Mouse (Mus musculus): ENCODE measurements around the gene Casc3.
"Not testable (repeated sequence)": the region's sequence is repeated elsewhere in the genome, so short reads cannot be mapped to it uniquely, and the experiment has no call there.

Casc3 gene

DNA sequence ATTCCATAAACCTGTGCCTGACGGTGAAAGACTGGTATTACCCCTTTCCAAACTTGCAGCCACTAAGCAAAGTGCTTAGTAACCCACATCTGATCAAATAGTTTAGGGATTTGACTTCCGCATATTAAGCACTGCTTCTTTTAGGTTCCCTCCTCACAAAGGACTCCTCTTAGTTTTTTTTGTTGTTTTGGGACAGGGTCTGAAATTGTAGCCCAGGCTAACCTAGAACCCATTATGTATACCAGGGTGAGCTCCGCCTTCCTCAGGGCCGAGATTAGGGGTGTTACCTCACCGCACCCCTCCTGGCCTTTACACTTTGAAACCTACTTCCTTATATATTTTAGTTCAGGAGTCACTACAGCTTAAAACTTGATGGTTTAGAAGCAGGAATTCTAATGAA, 14.9 kb upstream of the Casc3 start:
- no peak for DNase-seq (ENCODE audit: low spot score)

DNA sequence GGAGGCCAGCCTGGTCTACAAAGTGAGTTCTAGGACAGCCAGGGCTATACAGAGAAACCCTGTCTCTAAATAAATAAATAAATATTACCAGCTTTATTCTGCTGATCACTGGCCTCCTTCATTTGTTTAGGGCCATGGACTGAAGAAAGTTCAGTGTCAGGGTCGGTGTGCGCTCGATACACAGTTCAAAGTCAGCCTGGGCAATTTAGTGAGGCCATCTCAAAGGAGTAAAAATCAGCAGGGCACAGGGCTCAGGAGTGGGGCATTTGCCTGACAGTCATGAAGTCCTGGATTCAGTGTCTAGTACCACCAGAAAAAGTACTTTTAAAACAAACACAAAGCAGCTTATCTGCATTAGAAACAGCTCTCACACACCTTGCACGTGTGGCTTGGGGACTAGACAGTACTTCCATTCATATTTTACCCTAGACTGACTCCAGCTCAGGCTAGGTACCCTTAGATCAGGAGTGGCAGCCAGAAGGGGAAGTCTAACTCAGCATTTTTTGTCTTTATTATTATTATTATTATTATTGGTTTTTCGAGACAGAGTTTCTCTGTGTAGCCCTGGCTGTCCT, 14.0 kb upstream of the Casc3 start:
- no peak for DNase-seq (ENCODE audit: low spot score)

DNA sequence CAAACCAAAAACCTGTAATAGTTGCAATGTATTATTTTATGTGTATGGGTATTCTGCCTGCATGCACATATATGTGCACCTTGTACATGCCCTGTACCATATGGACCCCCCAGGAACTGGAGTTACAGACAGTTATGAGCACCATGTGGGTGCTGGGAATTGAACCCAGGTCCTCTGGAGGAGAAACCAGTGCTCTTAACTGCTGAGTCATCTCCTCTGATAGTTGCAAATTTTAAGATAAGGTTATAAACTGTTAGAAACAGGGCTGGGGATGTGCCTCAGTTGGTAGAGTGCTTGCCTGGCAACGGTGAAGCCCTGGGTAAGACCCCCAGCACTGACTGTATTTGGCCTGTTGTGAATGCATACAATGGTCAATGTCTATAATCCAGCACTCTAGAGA, 13.3 kb upstream of the Casc3 start:
- DNase-seq (ENCODE audit: low spot score) = no peak

DNA sequence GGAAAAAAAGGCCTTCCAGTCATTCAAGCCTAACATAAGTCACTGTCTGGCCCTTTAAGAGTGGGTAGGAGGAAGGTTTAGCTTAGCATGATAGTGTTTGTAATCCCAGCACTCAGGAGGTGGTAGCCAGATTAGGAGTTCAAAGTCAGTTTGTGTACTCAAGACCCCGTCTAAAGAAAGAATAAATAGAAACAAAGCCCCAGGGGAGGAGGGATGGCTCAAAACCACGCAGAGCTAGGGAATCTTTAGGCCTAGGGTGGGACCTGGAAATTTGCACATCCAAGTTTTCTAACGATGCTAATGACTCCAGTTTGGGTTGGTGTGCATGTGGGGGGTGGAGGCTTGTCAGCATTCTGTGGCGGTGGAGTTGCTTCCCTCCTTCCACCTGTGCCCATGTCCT, 12.6 kb upstream of the Casc3 start:
- no peak for DNase-seq (ENCODE audit: low spot score)

DNA sequence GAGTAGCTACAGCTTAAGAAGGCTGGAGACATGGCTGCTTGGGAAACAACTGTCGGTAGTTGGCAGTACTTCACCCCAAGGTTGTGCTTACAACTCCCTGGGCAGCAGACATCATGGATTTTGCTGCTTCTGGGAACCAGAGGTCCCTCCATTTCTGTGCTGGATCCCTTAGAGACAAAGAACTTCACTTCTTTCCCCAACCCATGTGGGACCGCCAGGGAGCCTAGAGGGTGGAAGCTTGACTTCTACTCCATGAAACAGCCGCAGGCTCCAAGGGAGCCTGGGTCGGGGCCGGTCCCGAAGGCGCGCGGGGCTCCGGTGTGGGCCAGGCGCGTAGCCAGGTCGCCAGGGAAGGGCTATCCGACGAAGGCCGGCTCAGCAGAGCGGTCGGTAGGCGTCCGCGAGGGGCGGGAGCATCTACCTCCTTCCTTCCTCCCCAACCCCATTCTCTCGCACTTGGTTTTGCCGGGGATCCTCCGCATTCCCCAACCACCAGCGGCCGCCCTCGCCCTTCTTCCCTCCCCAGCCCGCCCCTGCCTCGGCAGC, 10.2 kb upstream of the Casc3 start:
- DNase-seq (ENCODE audit: low spot score) = peak; percentile 70

DNA sequence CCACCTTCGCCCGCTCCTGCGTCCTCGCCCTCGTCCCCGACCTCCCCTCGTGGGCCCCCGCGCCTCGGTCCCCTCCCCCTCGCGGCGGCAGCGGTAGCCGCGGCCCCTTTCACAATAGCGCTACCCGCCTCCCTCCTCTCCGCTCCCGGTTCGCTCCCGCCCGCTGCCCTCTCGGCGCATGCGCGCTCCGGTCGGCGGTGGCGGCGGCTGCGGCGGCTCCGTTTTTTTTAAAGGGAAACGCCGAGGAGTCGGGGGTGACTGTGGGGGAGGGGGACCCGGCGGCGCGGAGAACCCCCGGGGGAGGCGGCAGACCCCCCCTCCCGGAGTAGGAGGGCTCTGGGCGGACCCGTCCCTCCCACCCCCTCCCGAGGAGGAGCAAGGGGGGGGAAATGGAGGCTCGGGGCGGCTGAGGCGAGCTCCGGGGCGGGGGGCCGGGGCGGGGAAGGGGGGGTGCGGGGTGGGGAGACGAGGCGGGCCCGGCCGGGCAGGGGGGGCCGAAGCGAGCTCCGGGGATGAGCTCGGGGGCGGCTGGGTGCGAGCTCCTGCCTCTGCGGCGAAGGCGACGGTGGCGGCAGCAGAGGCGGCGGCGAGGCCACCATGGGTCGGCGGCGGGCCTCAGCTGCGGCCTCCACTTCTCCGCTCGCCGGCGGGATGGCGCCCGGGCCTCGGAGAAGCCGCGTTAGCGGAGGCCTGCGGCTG, 9.5 kb upstream of the Casc3 start, which contains the start of gene Msl1:
TSS of gene Msl1 (plus strand) at position 502 of the 699 bp plus-strand sequence.
- DNase-seq (ENCODE audit: low spot score) = peak; percentile 84

DNA sequence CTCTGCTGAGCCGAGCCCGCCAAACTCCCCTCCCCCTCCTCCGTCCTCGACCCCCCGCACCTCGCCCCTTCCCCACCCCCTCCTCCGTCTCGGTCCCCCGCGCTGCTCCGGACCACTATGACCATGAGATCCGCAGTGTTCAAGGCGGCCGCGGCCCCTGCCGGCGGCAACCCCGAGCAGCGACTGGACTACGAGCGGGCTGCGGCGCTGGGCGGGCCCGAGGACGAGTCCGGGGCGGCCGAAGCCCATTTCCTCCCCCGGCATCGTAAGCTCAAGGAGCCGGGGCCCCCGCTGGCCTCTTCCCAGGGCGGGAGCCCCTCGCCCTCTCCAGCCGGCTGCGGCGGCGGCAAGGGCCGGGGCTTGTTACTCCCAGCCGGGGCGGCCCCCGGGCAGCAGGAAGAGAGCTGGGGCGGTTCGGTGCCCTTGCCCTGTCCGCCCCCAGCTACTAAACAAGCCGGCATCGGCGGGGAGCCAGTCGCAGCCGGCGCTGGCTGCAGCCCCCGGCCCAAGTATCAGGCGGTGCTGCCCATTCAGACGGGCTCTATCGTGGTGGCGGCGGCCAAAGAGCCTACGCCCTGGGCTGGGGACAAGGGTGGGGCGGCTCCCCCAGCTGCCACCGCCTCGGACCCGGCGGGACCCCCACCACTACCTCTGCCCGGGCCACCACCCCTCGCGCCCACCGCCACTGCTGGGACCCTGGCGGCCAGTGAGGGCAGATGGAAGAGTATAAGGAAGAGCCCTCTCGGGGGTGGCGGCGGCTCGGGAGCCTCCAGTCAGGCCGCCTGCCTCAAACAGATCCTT, 8.8 kb upstream of the Casc3 start:
- DNase-seq (ENCODE audit: low spot score) = peak; percentile 41

DNA sequence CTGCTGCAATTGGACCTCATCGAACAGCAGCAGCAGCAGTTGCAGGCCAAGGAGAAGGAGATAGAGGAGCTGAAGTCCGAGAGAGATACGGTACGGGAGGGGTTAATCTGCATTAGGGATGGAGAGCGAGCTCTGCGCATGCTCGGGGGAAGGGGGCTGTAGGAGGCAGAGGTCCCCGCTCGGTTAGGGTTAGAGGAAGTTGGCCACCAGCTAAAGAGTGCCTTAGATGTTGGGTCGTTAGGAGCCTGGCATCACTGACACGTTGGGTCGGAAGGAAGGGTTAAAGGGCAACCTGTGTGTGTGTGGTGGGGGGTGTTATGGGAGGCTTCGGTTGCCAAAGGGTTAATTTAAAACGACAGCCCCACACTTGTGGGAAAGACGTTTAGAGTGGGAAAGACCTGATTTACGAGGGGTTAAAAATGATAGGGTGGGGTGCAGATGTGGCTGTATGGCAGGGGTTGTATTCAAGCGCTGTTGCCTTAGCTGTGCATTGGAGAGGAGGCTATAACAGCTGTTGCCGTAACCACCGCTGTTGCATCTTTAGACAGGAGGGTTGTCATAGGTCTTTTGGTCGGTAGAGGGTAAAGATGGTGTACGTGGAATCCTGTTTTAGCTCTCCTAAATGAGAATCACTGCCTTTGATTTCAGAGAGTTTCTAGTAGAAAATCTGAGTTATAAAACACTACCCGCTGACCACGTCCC, 8.0 kb upstream of the Casc3 start:
- DNase-seq (ENCODE audit: low spot score) = peak; percentile 63

DNA sequence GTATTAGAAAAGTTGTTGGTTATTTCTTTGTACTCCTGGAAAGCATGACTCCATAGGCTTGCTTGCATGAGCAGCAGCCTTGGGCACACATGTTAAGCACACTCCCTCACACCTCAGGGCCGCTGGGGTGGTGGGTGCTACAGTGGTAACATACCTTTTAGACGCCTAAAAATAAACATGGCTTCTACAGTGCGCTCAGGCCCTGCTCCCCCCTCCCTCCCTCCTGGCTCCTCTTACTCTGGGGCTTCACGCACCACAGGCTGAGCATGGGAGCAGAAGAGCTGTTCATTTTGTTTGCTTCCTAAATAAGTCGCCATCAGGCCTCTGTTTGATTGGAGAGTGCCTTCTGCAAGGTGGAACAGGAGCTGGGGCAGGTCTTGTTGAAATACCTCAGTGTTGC, 7.4 kb upstream of the Casc3 start:
- DNase-seq (ENCODE audit: low spot score) = no peak

DNA sequence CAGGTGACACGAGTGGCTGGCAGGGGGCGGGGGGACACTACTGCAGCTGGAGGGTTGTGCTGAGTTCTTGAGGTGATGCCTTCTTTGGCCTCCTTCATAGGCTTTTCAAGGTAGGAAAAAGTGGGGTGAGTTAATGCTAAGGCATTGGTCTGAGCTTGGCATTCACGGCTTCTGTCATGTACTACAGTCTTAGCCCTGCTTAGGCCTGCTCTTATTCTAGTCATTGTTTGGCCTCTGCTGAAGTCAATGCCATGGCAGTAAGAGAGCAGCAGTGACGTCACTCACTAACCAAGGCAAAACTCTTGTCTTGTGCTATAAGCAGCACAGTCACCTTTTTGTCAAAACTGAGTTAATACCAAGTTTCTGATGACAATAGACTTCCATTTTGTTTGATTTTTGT, 6.8 kb upstream of the Casc3 start:
- no peak for DNase-seq (ENCODE audit: low spot score)

DNA sequence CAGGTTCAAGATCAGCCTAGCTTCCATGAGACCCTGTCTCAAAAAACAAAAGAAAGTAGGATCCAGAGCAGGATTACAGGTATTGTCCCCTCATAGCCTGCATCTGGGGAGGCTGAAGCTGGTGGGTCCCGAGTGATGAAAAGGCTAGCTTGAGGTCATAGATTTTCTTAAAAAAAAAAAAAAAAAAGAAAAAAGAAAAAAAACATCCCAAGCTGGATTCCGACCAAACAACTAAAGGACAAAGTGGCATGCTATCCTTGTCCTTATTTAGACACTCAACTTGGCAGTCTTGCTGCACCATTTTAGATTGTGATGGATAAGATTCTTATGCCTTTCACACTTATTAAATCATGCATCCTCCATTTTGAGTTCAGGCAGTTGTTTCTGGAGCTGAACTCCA, 3.7 kb downstream of the Casc3 start:
- DNase-seq (ENCODE audit: low spot score) = no peak

DNA sequence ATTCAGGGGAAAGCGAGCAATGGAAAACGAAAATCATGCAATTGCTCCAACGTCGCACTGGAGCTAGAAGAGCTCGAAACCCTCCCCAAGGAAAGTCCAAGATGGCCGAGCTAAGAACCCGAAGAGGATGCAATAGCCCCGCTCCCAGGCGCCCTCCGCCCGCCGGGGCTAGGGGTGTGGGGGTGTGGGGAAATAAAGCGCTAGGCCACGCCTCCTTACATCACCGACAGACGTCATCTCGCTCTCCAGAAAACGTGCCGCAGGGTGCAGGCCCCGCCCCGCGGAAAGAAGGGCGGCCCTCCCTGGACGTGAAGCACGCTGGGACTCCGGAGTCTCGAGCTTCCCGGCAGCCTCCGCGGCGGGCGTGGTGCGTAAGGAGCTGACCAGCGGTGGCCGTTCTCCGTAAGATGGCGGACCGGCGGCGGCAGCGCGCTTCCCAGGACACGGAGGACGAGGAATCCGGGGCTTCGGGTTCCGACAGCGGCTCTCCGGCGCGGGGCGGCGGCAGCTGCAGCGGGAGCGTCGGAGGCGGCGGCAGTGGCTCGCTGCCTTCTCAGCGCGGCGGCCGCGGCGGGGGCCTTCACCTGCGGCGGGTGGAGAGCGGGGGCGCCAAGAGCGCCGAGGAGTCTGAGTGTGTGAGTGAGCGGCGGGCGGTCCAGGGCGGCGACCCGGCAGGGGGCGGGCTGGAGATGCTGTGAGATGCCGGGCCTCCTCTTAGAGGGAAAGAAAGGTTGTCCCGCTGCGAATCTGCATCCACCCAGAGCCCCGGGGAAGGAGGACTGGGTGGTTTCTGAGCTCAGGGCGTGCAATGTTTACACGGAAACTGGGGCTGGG, 5.0 kb downstream of the Casc3 start:
- peak; percentile 94 for DNase-seq (ENCODE audit: low spot score)

DNA sequence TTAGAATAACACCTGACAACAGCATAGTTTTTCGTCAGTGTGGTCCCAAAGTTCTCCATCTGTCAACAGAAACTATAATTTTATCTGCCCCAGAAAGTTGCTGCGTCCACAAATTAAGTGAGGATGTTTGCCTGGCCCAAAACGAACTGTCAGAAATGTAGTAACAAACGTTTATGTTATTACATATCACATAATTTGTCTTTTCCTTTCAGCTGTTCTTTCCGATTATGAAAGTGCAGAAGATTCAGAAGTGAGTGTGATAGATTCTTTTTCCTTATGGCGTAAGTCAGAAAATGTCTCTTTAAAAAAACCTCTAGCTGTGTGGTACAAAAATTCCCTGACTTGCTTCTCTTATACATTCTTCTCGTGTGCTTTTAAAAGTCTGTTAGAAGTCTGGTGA, 6.0 kb downstream of the Casc3 start:
- no peak for DNase-seq (ENCODE audit: low spot score)

DNA sequence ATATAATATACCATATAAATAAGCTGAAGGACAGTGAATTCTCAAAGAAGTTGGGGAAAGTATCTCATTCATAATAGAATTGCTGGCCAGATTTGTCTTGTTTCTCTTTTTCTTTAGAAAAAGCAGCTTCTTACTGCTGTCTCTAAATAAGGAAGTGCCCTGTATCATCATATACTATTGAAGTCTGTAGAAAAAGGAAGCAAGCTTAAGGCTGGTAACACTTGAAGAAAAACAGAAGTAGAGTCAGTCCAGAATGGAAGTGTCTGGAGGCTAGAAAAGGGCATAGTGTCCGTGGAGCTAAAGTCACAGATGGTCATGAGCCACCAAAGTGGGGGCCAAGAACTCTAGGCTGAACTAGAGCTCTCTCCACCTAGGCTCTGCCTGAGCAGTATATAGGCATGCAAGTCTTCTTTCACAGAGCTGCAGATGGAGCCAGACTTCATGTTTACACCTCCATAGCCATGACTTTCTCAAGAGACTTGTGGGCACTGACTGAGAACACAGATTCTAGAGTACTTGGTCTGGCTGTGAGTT, 12.1 kb downstream of the Casc3 start:
- no peak for DNase-seq (ENCODE audit: low spot score)

DNA sequence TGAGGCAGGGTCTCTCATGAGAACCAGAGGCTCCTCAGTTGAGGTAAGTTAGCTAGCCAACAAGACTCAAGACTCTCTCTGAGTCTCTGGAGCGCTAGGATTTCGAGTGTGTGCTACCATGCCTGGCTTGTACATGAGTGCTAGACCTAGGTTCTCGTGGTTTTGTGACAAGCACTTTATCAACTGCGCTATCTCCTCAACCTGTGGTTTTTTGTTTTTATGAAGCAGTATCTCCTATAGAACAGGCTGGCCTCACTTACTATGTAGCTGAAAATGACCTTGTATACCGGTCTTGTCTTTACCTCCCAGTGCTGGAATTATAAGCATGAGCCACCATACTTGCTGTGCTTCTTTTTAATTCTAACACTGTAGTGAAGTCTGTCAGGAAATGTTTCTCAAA, 16.3 kb downstream of the Casc3 start:
- no peak for DNase-seq (ENCODE audit: low spot score)

DNA sequence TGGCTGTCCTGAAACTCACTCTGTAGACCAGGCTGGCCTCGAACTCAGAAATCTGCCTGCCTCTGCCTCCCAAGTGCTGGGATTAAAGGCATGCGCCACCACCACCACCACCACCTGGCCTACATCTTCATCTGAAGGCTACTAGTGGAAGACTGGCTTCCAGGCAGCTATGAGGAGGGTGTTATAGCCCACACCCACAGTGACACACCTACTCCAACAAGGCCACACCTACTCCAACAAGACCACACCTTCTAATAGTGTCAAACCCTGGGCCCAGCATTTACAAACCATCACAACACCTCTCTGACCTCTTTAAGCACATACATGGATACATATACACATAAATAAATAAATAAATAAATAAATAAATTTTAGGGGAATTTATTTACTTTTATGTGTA, 21.4 kb downstream of the Casc3 start:
- DNase-seq (ENCODE audit: low spot score) = not testable (repeated sequence)

DNA sequence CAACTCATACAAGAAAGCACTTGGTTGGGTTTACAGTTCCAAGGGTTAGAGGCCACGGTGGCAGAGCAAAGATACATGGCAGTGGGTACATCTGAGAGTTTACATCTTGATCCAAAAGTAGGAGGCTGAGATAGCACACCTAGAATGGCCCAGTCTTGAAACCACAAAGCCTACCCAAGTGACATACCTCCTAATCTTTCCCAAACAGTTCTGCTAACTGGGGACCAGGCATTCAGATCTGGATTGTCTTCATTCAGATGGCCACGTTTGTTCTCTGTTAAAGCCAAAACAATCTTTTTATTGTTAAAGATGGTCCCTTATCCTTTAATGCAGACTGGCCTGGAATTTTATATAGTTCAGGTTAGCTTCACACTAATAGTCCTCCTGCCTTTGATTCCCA, 23.2 kb downstream of the Casc3 start:
- no peak for DNase-seq (ENCODE audit: low spot score)

DNA sequence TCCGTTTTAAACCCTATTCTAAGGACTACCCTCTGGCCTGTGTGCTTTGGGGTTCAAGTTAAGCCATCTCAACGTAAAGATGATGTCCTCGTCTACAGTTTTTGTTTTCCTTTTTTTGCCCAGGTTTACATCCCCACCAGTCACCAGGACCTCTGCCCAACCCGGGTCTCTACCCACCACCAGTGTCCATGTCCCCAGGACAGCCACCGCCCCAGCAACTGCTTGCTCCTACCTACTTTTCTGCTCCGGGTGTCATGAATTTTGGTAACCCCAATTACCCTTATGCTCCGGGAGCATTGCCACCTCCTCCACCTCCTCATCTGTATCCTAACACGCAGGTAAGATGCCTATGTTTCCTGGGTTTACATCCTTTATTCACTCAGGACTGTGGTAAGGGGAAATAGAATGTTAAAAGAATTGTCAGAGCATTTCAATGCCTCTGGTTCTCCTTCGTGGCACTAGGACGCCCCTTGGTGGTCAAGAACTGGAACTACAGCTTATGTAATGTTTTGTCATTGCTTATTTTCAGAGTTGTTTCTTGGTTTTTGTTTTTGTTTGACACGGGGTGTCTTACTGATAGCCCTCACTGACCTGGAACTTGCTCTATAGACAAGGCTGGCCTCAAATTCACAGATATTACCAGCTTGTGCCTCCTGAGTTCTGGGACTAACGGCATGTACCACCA, 24.5 kb downstream of the Casc3 start:
- DNase-seq (ENCODE audit: low spot score) = no peak

DNA sequence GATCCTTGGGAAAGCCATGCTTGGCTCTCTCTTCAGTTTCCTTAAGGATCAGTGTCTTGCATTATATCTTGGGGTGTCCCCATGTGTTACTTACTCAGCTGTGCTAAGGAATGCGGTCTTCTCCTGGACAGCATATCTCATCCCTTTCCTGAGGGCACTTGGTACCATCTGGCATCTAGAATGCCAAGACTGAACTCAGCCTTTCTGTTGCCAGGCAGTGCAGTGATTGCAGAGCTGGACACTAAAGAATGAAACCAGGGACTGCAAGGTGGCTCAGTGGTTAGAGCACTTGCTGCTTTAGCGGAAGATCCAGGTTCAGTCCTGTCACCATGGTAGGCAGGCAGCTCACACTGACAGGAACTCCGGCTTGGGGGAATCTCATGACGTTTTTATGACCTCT, 25.2 kb downstream of the Casc3 start:
- no peak for DNase-seq (ENCODE audit: low spot score)

DNA sequence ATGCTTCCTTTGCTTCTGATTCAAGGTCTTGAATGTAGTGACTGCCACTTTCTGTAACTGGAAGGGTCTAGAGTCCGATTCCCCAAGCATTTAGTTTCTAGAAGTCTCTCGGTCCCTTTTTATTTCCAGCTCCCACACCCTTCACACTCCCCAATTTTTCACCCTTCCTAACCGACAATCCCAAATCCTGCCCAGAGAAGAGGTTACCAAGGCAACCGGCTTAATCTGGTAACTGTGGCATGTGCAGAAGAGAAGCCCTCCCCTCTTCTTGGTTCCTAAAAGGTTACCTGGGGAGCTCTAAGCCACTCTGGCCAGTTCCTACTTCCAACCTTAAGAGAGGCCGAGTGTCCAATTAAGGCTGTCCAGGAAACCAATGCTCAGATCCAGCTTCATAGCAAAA, 30.6 kb downstream of the Casc3 start:
- DNase-seq (ENCODE audit: low spot score) = no peak

DNA sequence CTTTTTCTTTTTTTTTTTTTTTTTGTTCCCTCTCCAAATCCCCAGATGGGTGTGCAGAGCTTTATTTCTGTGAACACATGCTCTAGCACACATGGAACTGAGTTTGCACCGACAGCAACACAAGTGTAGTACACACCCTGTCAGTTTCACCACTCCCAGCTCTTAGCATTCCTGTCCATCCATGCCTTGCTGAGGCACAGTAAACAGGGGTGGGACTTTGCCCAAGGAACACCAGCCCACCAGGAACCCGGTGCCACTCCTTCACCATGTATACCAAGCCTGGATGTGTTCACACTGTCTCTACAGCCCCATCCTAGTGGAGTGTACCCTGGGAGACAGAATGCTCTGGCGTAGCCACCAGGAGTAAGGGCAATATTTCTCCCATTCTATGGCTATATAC, 31.0 kb downstream of the Casc3 start:
- DNase-seq (ENCODE audit: low spot score) = no peak
